Mouse (Mus musculus): ENCODE data around the gene Vsig1. TPM values are rescaled to one million over a fixed set of nuclear protein-coding genes. Genes with fewer than 3 reads are reported as not detected.
A peak's percentile ranks its signal among the peaks of the same experiment; 100 is the strongest.

Vsig1 gene
- polyA plus RNA-seq, 1 experiment from 2014 or later, result not detected

GRCm38 (mm10) chrX:140956959-140957358 lies 49.6 kb downstream of the Vsig1 start:
- ATAC-seq (ENCODE audit: low FRiP score), result peak; percentile 83
- Histone ChIP-seq H3K27me3 (peaks cover 20% of the 10 kb centered on the region; the same call in 1 of the 2 replicates), H3K4me3 (peak overlapping the region; percentile 49), H3K4me1 (replicated peaks) (peaks cover 3% of the 10 kb centered on the region; the same call in 1 of the 2 replicates), H3K27ac (no peak overlapping the region), H3K9me3 (no peaks in the 10 kb centered on the region), H3K36me3 (no peaks in the 10 kb centered on the region), H3K4me2 (peak overlapping the region; percentile 54), H3K9ac (peak overlapping the region; percentile 65)
- 16% methylated on average over 5 of the region's 5 CpGs for WGBS

GRCm38 (mm10) chrX:140978943-140979342 lies 71.5 kb downstream of the Vsig1 start:
- no peaks in the 10 kb centered on the region for H3K4me1 ChIP-seq (replicated peaks)
- H3K27me3 ChIP-seq, result peaks cover 52% of the 10 kb centered on the region
- H3K4me2 ChIP-seq, result no peak overlapping the region
- no peak overlapping the region for H3K27ac ChIP-seq
- ATAC-seq (ENCODE audit: low FRiP score), result no peak
- no peaks in the 10 kb centered on the region for H3K36me3 ChIP-seq
- H3K4me3 ChIP-seq, result no peak overlapping the region
- H3K9me3 ChIP-seq, result no peaks in the 10 kb centered on the region
- whole genome bisulfite sequencing, result 93% methylated on average over 1 of the region's 1 CpGs
- no peak overlapping the region for H3K9ac ChIP-seq

GRCm38 (mm10) chrX:140979546-140979945 lies 72.1 kb downstream of the Vsig1 start:
- ATAC-seq (ENCODE audit: low FRiP score), result no peak
- peaks cover 57% of the 10 kb centered on the region for H3K27me3 ChIP-seq

GRCm38 (mm10) chrX:140980163-140980562 lies 72.8 kb downstream of the Vsig1 start:
- WGBS, result 75% methylated on average over 4 of the region's 4 CpGs

More at GRCm38 (mm10) chrX:140979546-140979945, 72.1 kb downstream of the Vsig1 start:
- no peak overlapping the region for H3K4me2 ChIP-seq
- H3K4me3 ChIP-seq, result no peak overlapping the region
- no peak overlapping the region for H3K9ac ChIP-seq
- 93% methylated on average over 2 of the region's 2 CpGs for WGBS
- no peaks in the 10 kb centered on the region for H3K4me1 ChIP-seq (replicated peaks)
- H3K9me3 ChIP-seq, result no peaks in the 10 kb centered on the region
- no peaks in the 10 kb centered on the region for H3K36me3 ChIP-seq
- no peak overlapping the region for H3K27ac ChIP-seq

GRCm38 (mm10) chrX:140983206-140983960 lies 76.0 kb downstream of the Vsig1 start:
- Histone ChIP-seq H3K27ac (no peak overlapping the region), H3K4me1 (replicated peaks) (no peaks in the 10 kb centered on the region), H3K27me3 (peaks cover 80% of the 10 kb centered on the region), H3K4me2 (no peak overlapping the region), H3K9ac (no peak overlapping the region), H3K36me3 (no peaks in the 10 kb centered on the region), H3K4me3 (no peak overlapping the region), H3K9me3 (no peaks in the 10 kb centered on the region)
- ATAC-seq (ENCODE audit: low FRiP score), result no peak
- WGBS, result 53% methylated on average over 6 of the region's 6 CpGs

More at GRCm38 (mm10) chrX:140980163-140980562, 72.8 kb downstream of the Vsig1 start:
- peaks cover 59% of the 10 kb centered on the region for H3K27me3 ChIP-seq
- H3K9ac ChIP-seq, result no peak overlapping the region
- H3K27ac ChIP-seq, result no peak overlapping the region
- no peaks in the 10 kb centered on the region for H3K9me3 ChIP-seq
- no peak overlapping the region for H3K4me3 ChIP-seq
- H3K4me2 ChIP-seq, result no peak overlapping the region
- H3K36me3 ChIP-seq, result no peaks in the 10 kb centered on the region
- H3K4me1 ChIP-seq (replicated peaks), result no peaks in the 10 kb centered on the region
- no peak for ATAC-seq (ENCODE audit: low FRiP score)

- no peak for ATAC-seq (ENCODE audit: low FRiP score)
- no peak overlapping the region for H3K4me3 ChIP-seq
- H3K27ac ChIP-seq, result no peak overlapping the region
- no peak overlapping the region for H3K9ac ChIP-seq
- no peaks in the 10 kb centered on the region for H3K9me3 ChIP-seq
- H3K36me3 ChIP-seq, result no peaks in the 10 kb centered on the region
- 76% methylated on average over 6 of the region's 6 CpGs for WGBS
- H3K27me3 ChIP-seq, result peaks cover 80% of the 10 kb centered on the region
- no peak overlapping the region for H3K4me2 ChIP-seq
- H3K4me1 ChIP-seq (replicated peaks), result no peaks in the 10 kb centered on the region
These were observed 77.4 kb downstream of the Vsig1 start for GRCm38 (mm10) chrX:140984795-140985194.

- Histone ChIP-seq H3K27ac (no peak overlapping the region), H3K4me3 (no peak overlapping the region), H3K4me2 (no peak overlapping the region), H3K36me3 (peaks cover 4% of the 10 kb centered on the region; the same call in 1 of the 2 replicates), H3K27me3 (peaks cover 80% of the 10 kb centered on the region), H3K9me3 (no peaks in the 10 kb centered on the region), H3K4me1 (replicated peaks) (no peaks in the 10 kb centered on the region), H3K9ac (no peak overlapping the region)
- WGBS, result 93% methylated on average over 2 of the region's 2 CpGs
- no peak for ATAC-seq (ENCODE audit: low FRiP score)
These were observed 77.8 kb downstream of the Vsig1 start for GRCm38 (mm10) chrX:140985256-140985655.

Other genes with a start within 250 kb of the Vsig1 start
- 4.8 and 5.3 TPM in 2 replicates for gene Mid2, start 243.0 kb upstream of the Vsig1 start, polyA plus RNA-seq (2015; fragmentation: Nextera tagmentation; extraction: Ambion mirVana)
- not detected in 2 replicates for gene Tex13b, start 94.2 kb upstream of the Vsig1 start, polyA plus RNA-seq (2015; fragmentation: Nextera tagmentation; extraction: Ambion mirVana)
- 49.5 and 51.0 TPM in 2 replicates for gene Psmd10, start 49.1 kb downstream of the Vsig1 start, polyA plus RNA-seq (2015; fragmentation: Nextera tagmentation; extraction: Ambion mirVana)
- 8.8 and 10.1 TPM in 2 replicates for gene Atg4a, start 49.3 kb downstream of the Vsig1 start, polyA plus RNA-seq (2015; fragmentation: Nextera tagmentation; extraction: Ambion mirVana)

Measured in hindbrain, embryonic 13.5 days (tissue).